Mouse (Mus musculus) midbrain, postnatal 0 days (tissue): ENCODE results near the gene Trappc2l. TPM values are rescaled to one million over a fixed set of nuclear protein-coding genes. Genes with fewer than 3 reads are reported as not detected.

Experiments
- ATAC-seq: fragments of 200-750 bp; cut with Nextera tagmentation; 2 replicates; pipeline ENCODE4 v1.8.0; 2017; ENCODE audit warnings: moderate number of reproducible peaks, mild to moderate bottlenecking, moderate TSS enrichment, moderate library complexity; ENCODE audit not compliant: low FRiP score
- DNase-seq: peaks from one replicate; pipeline ENCODE4 v3.0.0-alpha.2; 2015; ENCODE audit warnings: low spot score
- H3K27ac ChIP-seq: fragments of 300-500 bp; sonication (generic); 2 replicates; pipeline ENCODE4 v1.5.1; 2014; ENCODE audit warnings: low read depth, mild to moderate bottlenecking, low read length, mixed read lengths
- H3K27me3 ChIP-seq: fragments of 300-500 bp; sonication (generic); 2 replicates; pipeline ENCODE4 v1.6.1; 2014; ENCODE audit warnings: low read length, control low read depth, mixed read lengths; ENCODE audit not compliant: insufficient read depth
- H3K36me3 ChIP-seq: fragments of 300-500 bp; sonication (generic); 2 replicates; pipeline ENCODE4 v1.6.1; 2014; ENCODE audit warnings: low read length, control low read depth, mixed read lengths; ENCODE audit not compliant: insufficient read depth
- H3K4me1 ChIP-seq: fragments of 300-500 bp; sonication (generic); 2 replicates; pipeline ENCODE4 v1.6.1; 2014; ENCODE audit warnings: mild to moderate bottlenecking, control low read depth, antibody characterized with exemption, low read length, mixed read lengths; ENCODE audit not compliant: insufficient read depth
- H3K4me2 ChIP-seq: fragments of 300-500 bp; sonication (generic); 2 replicates; pipeline ENCODE4 v1.6.1; 2014; ENCODE audit warnings: low read depth, mild to moderate bottlenecking, low read length, mixed read lengths; ENCODE audit not compliant: poor library complexity, severe bottlenecking
- H3K4me3 ChIP-seq: fragments of 300-500 bp; sonication (generic); 2 replicates; pipeline ENCODE4 v1.5.1; 2014; ENCODE audit warnings: low read depth, mild to moderate bottlenecking, low read length, moderate library complexity
- H3K9ac ChIP-seq: fragments of 300-500 bp; sonication (generic); replicated peaks from 2 replicates; pipeline ENCODE4 v1.6.1; 2014; ENCODE audit warnings: mild to moderate bottlenecking, low read length, moderate library complexity, mixed read lengths; ENCODE audit not compliant: poor library complexity, severe bottlenecking
- H3K9me3 ChIP-seq: fragments of 300-500 bp; sonication (generic); 2 replicates; pipeline ENCODE4 v1.6.1; 2016; ENCODE audit warnings: low read length, control low read depth
- CTCF ChIP-seq: IDR thresholded peaks from 2 replicates; pipeline ENCODE4 v1.5.1; 2016; ENCODE audit warnings: antibody characterized with exemption, mild to moderate bottlenecking
- WGBS: fragments of 180-500 bp; shearing (Covaris S2); extraction: QIAGEN DNeasy Blood & Tissue Kit; methylation state at CpG from one replicate; pipeline ENCODE4 v1.1.7; 2014; 5-methylcytosine and 5-hydroxymethylcytosine counted together
- polyA plus RNA-seq: library from polyadenylated mRNA; unstranded; fragments of >200 nt; fragmentation: Nextera tagmentation; extraction: Ambion mirVana; gene quantifications from 2 replicates; pipeline ENCODE4 v1.2.1, GENCODE M21; 2015
- total RNA-seq: library from RNA; depleted of rRNA; stranded (reverse); fragments of >200 nt; gene quantifications from 2 replicates; pipeline ENCODE4 v1.2.3, GENCODE M21; 2014

Gene Trappc2l
- total and polyA plus RNA-seq, 2 experiments from 2014 or later: 14.1 to 138 TPM

GRCm38 (mm10) chr8:122577116-122577515 is 34.3 kb upstream of the Trappc2l start:
- Histone ChIP-seq H3K9me3 (no peaks in the 10 kb centered on the region), H3K27ac (peak overlapping the region; percentile 80), H3K4me2 (peak overlapping the region; percentile 91), H3K4me3 (peak overlapping the region; percentile 61), H3K4me1 (peaks cover 17% of the 10 kb centered on the region), H3K9ac (peak overlapping the region; percentile 87), H3K36me3 (no peaks in the 10 kb centered on the region; the same call in 1 of the 2 replicates), H3K27me3 (no peaks in the 10 kb centered on the region)
- 43% methylated on average over 10 of the region's 10 CpGs for WGBS
- DNase-seq (no peak), ATAC-seq (0 out of 2 replicates have a peak, but pooled peaks have one; percentile 33)
- no peak for TF ChIP-seq CTCF

- DNase-seq (no peak), ATAC-seq (no peak)
- H3K9ac ChIP-seq: no peak overlapping the region
- no peak for TF ChIP-seq CTCF
- no peak overlapping the region for H3K27ac ChIP-seq
- no peak overlapping the region for H3K4me3 ChIP-seq
- 30% methylated on average over 7 of the region's 7 CpGs for WGBS
- H3K4me2 ChIP-seq: no peak overlapping the region
- no peaks in the 10 kb centered on the region; the same call in 1 of the 2 replicates for H3K36me3 ChIP-seq
- H3K4me1 ChIP-seq: peaks cover 17% of the 10 kb centered on the region
- H3K9me3 ChIP-seq: no peaks in the 10 kb centered on the region
- H3K27me3 ChIP-seq: no peaks in the 10 kb centered on the region
Measured at GRCm38 (mm10) chr8:122579196-122579595, 32.2 kb upstream of the Trappc2l start.

- Histone ChIP-seq H3K9me3 (no peaks in the 10 kb centered on the region), H3K27me3 (no peaks in the 10 kb centered on the region), H3K36me3 (no peaks in the 10 kb centered on the region), H3K4me1 (peaks cover 8% of the 10 kb centered on the region), H3K4me3 (no peak overlapping the region), H3K27ac (no peak overlapping the region), H3K4me2 (no peak overlapping the region), H3K9ac (no peak overlapping the region)
- 89% methylated on average over 15 of the region's 15 CpGs for WGBS
- TF ChIP-seq CTCF: no peak
- no peak for ATAC-seq
- DNase-seq: no peak
Measured at GRCm38 (mm10) chr8:122580926-122581325, 30.5 kb upstream of the Trappc2l start.

- Histone ChIP-seq H3K4me2 (no peak overlapping the region), H3K36me3 (no peaks in the 10 kb centered on the region), H3K9me3 (no peaks in the 10 kb centered on the region), H3K27ac (no peak overlapping the region), H3K9ac (no peak overlapping the region), H3K4me1 (no peaks in the 10 kb centered on the region), H3K27me3 (no peaks in the 10 kb centered on the region), H3K4me3 (no peak overlapping the region)
- 87% methylated on average over 9 of the region's 9 CpGs for WGBS
- ATAC-seq (no peak), DNase-seq (no peak)
- no peak for TF ChIP-seq CTCF
Measured at GRCm38 (mm10) chr8:122584981-122585380, 26.5 kb upstream of the Trappc2l start.

GRCm38 (mm10) chr8:122585411-122585891 is 26.0 kb upstream of the Trappc2l start:
- 79% methylated on average over 14 of the region's 14 CpGs for WGBS

GRCm38 (mm10) chr8:122586171-122586570 is 25.3 kb upstream of the Trappc2l start:
- ATAC-seq: no peak
- Histone ChIP-seq H3K9me3 (no peaks in the 10 kb centered on the region), H3K4me1 (no peaks in the 10 kb centered on the region), H3K4me2 (no peak overlapping the region), H3K36me3 (no peaks in the 10 kb centered on the region), H3K27ac (no peak overlapping the region), H3K4me3 (no peak overlapping the region), H3K9ac (no peak overlapping the region), H3K27me3 (no peaks in the 10 kb centered on the region)
- DNase-seq: no peak
- TF ChIP-seq CTCF: no peak
- WGBS: 56% methylated on average over 7 of the region's 7 CpGs

More at GRCm38 (mm10) chr8:122585411-122585891, 26.0 kb upstream of the Trappc2l start:
- H3K4me1 ChIP-seq: no peaks in the 10 kb centered on the region
- no peaks in the 10 kb centered on the region for H3K27me3 ChIP-seq
- ATAC-seq: no peak
- no peak overlapping the region for H3K4me2 ChIP-seq
- no peaks in the 10 kb centered on the region for H3K36me3 ChIP-seq
- no peak overlapping the region for H3K4me3 ChIP-seq
- H3K9ac ChIP-seq: no peak overlapping the region
- TF ChIP-seq CTCF: no peak
- H3K9me3 ChIP-seq: no peaks in the 10 kb centered on the region
- DNase-seq: no peak
- no peak overlapping the region for H3K27ac ChIP-seq
